Mouse (Mus musculus) thymus, adult 2 months (tissue): ENCODE measurements around the gene Krtap3-3. TPM values are rescaled to one million over a fixed set of nuclear protein-coding genes. Genes with fewer than 3 reads are reported as not detected.
"Not testable (repeated sequence)": the region's sequence is repeated elsewhere in the genome, so short reads cannot be mapped to it uniquely, and the experiment has no call there.

Experiments used
- DNase-seq: peaks from one replicate; pipeline ENCODE4 v3.0.0; 2021
- H3K27ac ChIP-seq: fragments of 200-500 bp; 2 replicates; pipeline ENCODE4 v1.5.1; 2012; ENCODE audit warnings: low read length, control low read depth; ENCODE audit not compliant: control insufficient read depth, insufficient read depth
- H3K27me3 ChIP-seq: fragments of 200-500 bp; 2 replicates; pipeline ENCODE4 v1.6.1; 2012; ENCODE audit warnings: mild to moderate bottlenecking, low read length, moderate library complexity, mixed read lengths; ENCODE audit not compliant: control insufficient read depth, insufficient read depth
- H3K36me3 ChIP-seq: fragments of 200-500 bp; 2 replicates; pipeline ENCODE4 v1.6.1; 2012; ENCODE audit warnings: mild to moderate bottlenecking, low read length, moderate library complexity; ENCODE audit not compliant: control insufficient read depth, insufficient read depth
- H3K4me1 ChIP-seq: fragments of 200-500 bp; replicated peaks from 2 replicates; pipeline ENCODE4 v1.6.1; 2012; ENCODE audit warnings: low read length; ENCODE audit not compliant: control insufficient read depth, insufficient read depth
- H3K4me3 ChIP-seq: fragments of 200-500 bp; 2 replicates; pipeline ENCODE4 v1.5.1; 2012; ENCODE audit warnings: mild to moderate bottlenecking, low read length, control low read depth, moderate library complexity; ENCODE audit not compliant: control insufficient read depth, insufficient read depth
- CTCF ChIP-seq: fragments of 200-500 bp; IDR thresholded peaks from 2 replicates; pipeline ENCODE4 v1.5.1; 2012; ENCODE audit warnings: mild to moderate bottlenecking, control low read depth, low read length, moderate library complexity, borderline replicate concordance; ENCODE audit not compliant: control insufficient read depth, poor library complexity, insufficient read depth; ENCODE audit errors: extremely low read depth
- POLR2A ChIP-seq: fragments of 200-500 bp; IDR thresholded peaks from 2 replicates; pipeline ENCODE4 v1.6.1; 2012; ENCODE audit warnings: mild to moderate bottlenecking, low read length, control low read depth, moderate library complexity; ENCODE audit not compliant: control insufficient read depth, poor library complexity, insufficient read depth; ENCODE audit errors: extremely low read depth
- WGBS: fragments of 180-500 bp; shearing (Covaris S2); methylation state at CpG from one replicate; pipeline ENCODE4 v1.1.7; 2018; 5-methylcytosine and 5-hydroxymethylcytosine counted together
- polyA plus RNA-seq: library from polyadenylated mRNA; depleted of rRNA; stranded (reverse); fragments of >200 nt; gene quantifications from 2 replicates; pipeline ENCODE4 v1.2.3, GENCODE M21; 2012; rRNA removed

Gene Krtap3-3
- 0.46 and 0.66 TPM in 2 replicates for polyA plus RNA-seq

DNA sequence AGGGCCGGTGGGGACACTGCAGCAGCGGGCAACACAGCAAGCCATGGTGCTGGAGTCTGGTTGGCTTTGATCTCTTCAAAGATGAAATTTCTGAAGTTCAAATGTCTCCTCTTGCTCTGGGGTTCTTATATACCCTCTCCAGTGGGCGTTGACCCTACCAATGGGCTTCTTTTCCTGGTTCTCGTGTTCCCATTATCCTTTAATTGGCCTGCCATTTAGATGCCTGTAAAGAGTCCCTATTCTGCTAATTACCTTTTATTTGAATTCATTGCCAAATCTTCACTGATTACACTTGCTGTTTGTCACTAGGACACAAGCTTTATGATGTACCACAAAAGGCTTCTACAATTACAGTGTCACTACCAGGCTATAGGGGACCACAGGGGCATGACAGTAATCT is at the start of gene Krtap3-3:
TSS of gene Krtap3-3 (minus strand) at position 101 of the 400 bp plus-strand sequence.
- DNase-seq = no peak
- WGBS = 66% methylated on average over 4 of the region's 4 CpGs
- TF ChIP-seq POLR2A (no peak), CTCF (no peak)

DNA sequence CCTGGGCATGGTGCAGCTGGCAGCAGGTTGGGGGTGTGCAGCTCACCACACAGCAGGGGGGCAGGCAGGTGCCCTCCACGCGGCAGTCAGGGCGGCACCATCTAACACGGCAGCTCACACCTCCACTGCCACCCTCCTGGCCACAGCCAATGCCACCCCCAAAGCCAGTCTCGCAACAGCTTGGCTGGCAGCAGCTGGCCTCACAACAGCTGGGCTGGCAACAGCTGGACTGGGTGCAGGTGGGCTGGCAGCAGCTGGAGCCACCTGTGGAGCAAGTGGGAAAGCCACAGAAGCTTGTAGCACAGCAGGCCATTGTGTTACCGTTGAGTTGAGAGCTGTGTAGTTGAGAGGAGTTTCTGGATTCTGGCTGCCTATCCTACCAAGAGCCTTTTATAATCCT is 47.1 kb upstream of the Krtap3-3 start, which contains the start of gene Krtap9-3:
TSS of gene Krtap9-3 (minus strand) at position 364 of the 400 bp plus-strand sequence.
- H3K36me3 ChIP-seq, H3K4me3 ChIP-seq, H3K27me3 ChIP-seq, DNase-seq, H3K27ac ChIP-seq, H3K4me1 ChIP-seq: not testable (repeated sequence)
- 88% methylated on average over 6 of the region's 6 CpGs for WGBS

More for the DNA sequence above, at the start of gene Krtap3-3:
- no peaks in the 10 kb centered on the region for H3K36me3 ChIP-seq
- no peak within 1 kb of the TSS for H3K27ac ChIP-seq
- no peaks in the 10 kb centered on the region for H3K27me3 ChIP-seq
- H3K4me3 ChIP-seq = no peak within 1 kb of the TSS
- no peaks in the 10 kb centered on the region for H3K4me1 ChIP-seq

DNA sequence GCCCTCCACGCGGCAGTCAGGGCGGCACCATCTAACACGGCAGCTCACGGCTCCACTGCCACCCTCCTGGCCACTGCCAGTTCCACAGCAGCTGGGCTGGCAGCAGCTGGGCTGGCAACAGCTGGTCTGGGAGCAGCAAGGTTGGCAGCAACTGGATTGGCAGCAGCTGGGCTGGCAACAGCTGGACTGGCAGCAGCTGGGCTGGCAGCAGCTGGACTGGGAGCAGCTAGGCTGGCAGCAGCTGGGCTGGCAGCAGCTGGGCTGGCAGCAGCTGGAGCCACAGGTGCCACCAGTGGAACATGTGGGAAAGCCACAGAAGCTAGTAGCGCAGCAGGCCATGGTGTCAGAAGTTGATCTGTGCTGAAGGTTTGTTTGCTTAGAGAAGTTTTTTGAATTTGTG is 40.3 kb upstream of the Krtap3-3 start, which contains the start of gene Krtap1-3:
TSS of gene Krtap1-3 (minus strand) at position 359 of the 400 bp plus-strand sequence.
- TF ChIP-seq CTCF = no peak
- no peak for TF ChIP-seq POLR2A
- Histone ChIP-seq H3K36me3 (no peaks in the 10 kb centered on the region), H3K4me1 (no peaks in the 10 kb centered on the region), H3K27ac (no peak within 1 kb of the TSS), H3K27me3 (no peaks in the 10 kb centered on the region), H3K4me3 (no peak within 1 kb of the TSS)
- DNase-seq = no peak
- WGBS = 88% methylated on average over 6 of the region's 6 CpGs

DNA sequence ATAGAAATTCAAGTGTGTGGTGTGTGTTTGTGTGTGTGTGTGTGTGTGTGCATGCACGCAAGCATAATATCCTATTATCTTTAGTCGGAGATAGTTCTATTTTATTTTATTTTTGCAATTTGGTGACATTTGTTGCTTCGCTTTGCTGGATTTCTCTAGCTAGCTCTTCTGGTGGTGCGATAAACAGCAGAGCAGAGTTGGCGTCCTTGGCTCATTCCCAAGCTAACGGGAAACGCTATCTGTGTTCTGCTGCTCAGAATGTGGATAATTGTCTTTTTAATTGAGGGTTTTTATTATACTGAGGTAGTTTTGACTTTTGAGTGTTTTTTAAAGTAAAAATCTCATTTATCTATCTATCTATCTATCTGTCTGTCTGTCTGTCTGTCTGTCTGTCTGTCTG is 34.4 kb upstream of the Krtap3-3 start:
- DNase-seq = no peak
- Histone ChIP-seq H3K4me1 (no peaks in the 10 kb centered on the region), H3K27me3 (no peaks in the 10 kb centered on the region), H3K4me3 (no peak overlapping the region), H3K36me3 (no peaks in the 10 kb centered on the region), H3K27ac (no peak overlapping the region)
- 91% methylated on average over 7 of the region's 7 CpGs for WGBS
- TF ChIP-seq POLR2A (no peak), CTCF (no peak)

DNA sequence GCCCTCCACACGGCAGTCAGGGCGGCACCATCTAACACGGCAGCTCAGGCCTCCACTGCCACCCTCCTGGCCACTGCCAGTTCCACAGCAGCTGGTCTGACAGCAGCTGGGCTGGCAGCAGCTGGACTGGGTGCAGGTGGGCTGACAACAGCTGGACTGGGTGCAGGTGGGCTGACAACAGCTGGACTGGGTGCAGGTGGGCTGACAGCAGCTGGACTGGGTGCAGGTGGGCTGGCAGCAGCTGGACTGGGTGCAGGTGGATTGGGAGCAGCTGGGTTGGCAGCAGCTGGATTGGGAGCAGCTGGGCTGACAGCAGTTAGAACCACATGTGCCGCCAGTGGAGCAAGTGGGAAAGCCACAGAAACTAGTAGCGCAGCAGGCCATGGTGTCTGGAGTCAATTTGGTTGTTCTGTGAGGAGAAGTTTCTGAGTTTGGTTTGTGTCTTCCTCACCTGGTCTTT is 32.6 kb upstream of the Krtap3-3 start, which contains the start of gene Krtap1-4:
TSS of gene Krtap1-4 (minus strand) at position 410 of the 460 bp plus-strand sequence.
- WGBS = 85% methylated on average over 5 of the region's 5 CpGs
- H3K27me3 ChIP-seq = no peaks in the 10 kb centered on the region
- DNase-seq = no peak
- H3K4me1 ChIP-seq = no peaks in the 10 kb centered on the region
- H3K27ac ChIP-seq = no peak within 1 kb of the TSS
- H3K36me3 ChIP-seq = no peaks in the 10 kb centered on the region
- H3K4me3 ChIP-seq = no peak within 1 kb of the TSS
- TF ChIP-seq POLR2A = no peak
- TF ChIP-seq CTCF = no peak

DNA sequence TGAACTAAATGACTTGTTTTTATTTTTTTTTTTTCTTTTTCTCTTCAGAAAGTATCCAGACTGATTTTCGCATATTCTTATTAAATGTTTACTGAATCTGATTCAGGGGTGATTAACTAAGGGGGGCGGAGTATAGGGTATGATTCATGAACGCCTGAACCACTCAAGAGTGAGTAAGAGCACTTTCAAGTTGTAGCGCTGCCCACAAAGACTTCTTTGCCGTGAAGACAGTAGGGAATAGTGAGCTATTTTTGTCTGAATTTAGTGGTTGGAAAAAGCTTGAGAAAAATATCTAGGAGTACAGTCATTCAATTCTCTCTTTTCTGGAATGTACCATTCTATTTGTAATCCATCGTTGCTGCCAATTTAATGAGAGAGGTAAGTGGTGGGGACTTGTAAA is 30.9 kb upstream of the Krtap3-3 start:
- H3K27me3 ChIP-seq = no peaks in the 10 kb centered on the region
- no peak for DNase-seq
- no peak overlapping the region for H3K27ac ChIP-seq
- no peak overlapping the region for H3K4me3 ChIP-seq
- WGBS = 92% methylated on average over 6 of the region's 6 CpGs
- H3K4me1 ChIP-seq = no peaks in the 10 kb centered on the region
- TF ChIP-seq POLR2A (no peak), CTCF (no peak)
- no peaks in the 10 kb centered on the region for H3K36me3 ChIP-seq

DNA sequence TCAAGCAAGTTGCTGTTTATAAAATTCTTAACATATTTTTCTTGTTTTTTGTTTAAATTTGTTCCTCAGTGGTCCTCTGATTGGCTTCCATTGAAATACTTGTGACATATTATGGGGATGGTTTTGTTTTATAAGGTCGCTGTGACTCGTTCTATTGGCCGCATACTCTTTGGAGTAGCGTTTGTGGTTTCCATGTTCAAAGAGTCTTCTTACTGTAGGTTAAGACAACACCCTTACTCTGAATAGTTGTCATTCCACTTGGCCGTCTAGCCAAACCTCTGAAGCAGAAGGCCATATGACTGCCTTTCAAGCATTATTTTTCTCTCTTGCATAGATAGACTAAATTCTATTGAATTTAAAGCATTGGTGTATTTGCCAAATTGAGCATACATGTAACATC is 30.4 kb upstream of the Krtap3-3 start:
- H3K27ac ChIP-seq = no peak overlapping the region
- WGBS = 96% methylated on average over 5 of the region's 5 CpGs
- no peaks in the 10 kb centered on the region for H3K36me3 ChIP-seq
- H3K4me1 ChIP-seq = no peaks in the 10 kb centered on the region
- DNase-seq = no peak
- H3K27me3 ChIP-seq = no peaks in the 10 kb centered on the region
- TF ChIP-seq CTCF (no peak), POLR2A (no peak)
- no peak overlapping the region for H3K4me3 ChIP-seq
